Comparison of ENCODE assay signal across 7 mouse cellular contexts in genomic region chr11:78180081-78180761, GRCm38 (mm10). TPM values are rescaled to one million over a fixed set of nuclear protein-coding genes. Genes with fewer than 3 reads are reported as not detected.
DNase-seq lines count a peak whose midpoint lies in the region; ATAC-seq and TF ChIP-seq lines count a peak whose summit lies in the region.

No protein-coding gene starts in this region.

- H3K4me3 ChIP-seq in hindbrain, embryonic 12.5 days: no peak overlapping the region
- no peak overlapping the region for H3K4me3 ChIP-seq in hindbrain, embryonic 14.5 days (replicated peaks; ENCODE audit: low read length)
- H3K4me3 ChIP-seq in E14TG2a.4 (replicated peaks; ENCODE audit: low read length): peak overlapping the region; percentile 99
- peak overlapping the region; percentile 6 for H3K4me3 ChIP-seq in embryonic facial prominence, embryonic 11.5 days (ENCODE audit: low read depth, low read length)
- H3K4me3 ChIP-seq in liver, embryonic 14.5 days (ENCODE audit: insufficient read depth in 1 of 2, low read depth in 2 of 2, low read length in 2 of 2): peak overlapping the region; percentile 85 to 86

- DNase-seq in hindbrain, embryonic 14.5 days (ENCODE audit: low spot score): no peak
- no peak for DNase-seq in embryonic facial prominence, embryonic 11.5 days (ENCODE audit: low spot score)
- no peak for DNase-seq in liver, embryonic 14.5 days (ENCODE audit: low read depth in 3 of 3, low spot score in 3 of 3)
- DNase-seq in urinary bladder, postnatal 10 days (ENCODE audit: low spot score): no peak
- no peak for DNase-seq in spleen, postnatal 14 days (ENCODE audit: low spot score in 2 of 2)

- WGBS in hindbrain, embryonic 12.5 days: 76% methylated on average over 6 of the region's 6 CpGs
- 80% methylated on average over 6 of the region's 6 CpGs for WGBS in hindbrain, embryonic 14.5 days
- 77% methylated on average over 6 of the region's 6 CpGs for WGBS in embryonic facial prominence, embryonic 11.5 days
- 27% methylated on average over 6 of the region's 6 CpGs for WGBS in liver, embryonic 14.5 days (ENCODE audit: insufficient replicate concordance)

- H3K27me3 ChIP-seq in hindbrain, embryonic 12.5 days: no peaks in the 10 kb centered on the region
- peaks cover 5% of the 10 kb centered on the region; the same call in 1 of the 2 replicates for H3K27me3 ChIP-seq in hindbrain, embryonic 14.5 days (ENCODE audit: control insufficient read depth, insufficient read depth, low read length)
- H3K27me3 ChIP-seq in E14TG2a.4 (ENCODE audit: insufficient read depth, low read length): no peaks in the 10 kb centered on the region
- no peaks in the 10 kb centered on the region for H3K27me3 ChIP-seq in embryonic facial prominence, embryonic 11.5 days (ENCODE audit: control insufficient read depth, insufficient read depth, low read length)
- no peaks in the 10 kb centered on the region for H3K27me3 ChIP-seq in liver, embryonic 14.5 days (ENCODE audit: control insufficient read depth, insufficient read depth, low read length)

- ATAC-seq in hindbrain, embryonic 12.5 days (ENCODE audit: low FRiP score): no peak
- ATAC-seq in hindbrain, embryonic 14.5 days (ENCODE audit: low FRiP score): no peak
- ATAC-seq in embryonic facial prominence, embryonic 11.5 days (replicated peaks; ENCODE audit: insufficient number of reproducible peaks, low FRiP score, low TSS enrichment, low read depth): no peak
- no peak for ATAC-seq in liver, embryonic 14.5 days (ENCODE audit: insufficient read depth)

- H3K4me2 ChIP-seq in hindbrain, embryonic 12.5 days (replicated peaks): peak overlapping the region; percentile 90; the same call in 1 of the 2 replicates
- H3K4me2 ChIP-seq in hindbrain, embryonic 14.5 days (replicated peaks): no peak overlapping the region
- peak overlapping the region; percentile 13; the same call in 1 of the 2 replicates for H3K4me2 ChIP-seq in embryonic facial prominence, embryonic 11.5 days (ENCODE audit: low read depth, low read length)
- H3K4me2 ChIP-seq in liver, embryonic 14.5 days (ENCODE audit: low read depth): peak overlapping the region; percentile 99

- no peak overlapping the region for H3K27ac ChIP-seq in hindbrain, embryonic 12.5 days
- no peak overlapping the region for H3K27ac ChIP-seq in hindbrain, embryonic 14.5 days
- H3K27ac ChIP-seq in embryonic facial prominence, embryonic 11.5 days (replicated peaks; ENCODE audit: low read depth, low read length): peak overlapping the region; percentile 28; the same call in 1 of the 2 replicates
- peak overlapping the region; percentile 96 for H3K27ac ChIP-seq in liver, embryonic 14.5 days

- H3K9me3 ChIP-seq in hindbrain, embryonic 12.5 days (replicated peaks): no peaks in the 10 kb centered on the region
- no peaks in the 10 kb centered on the region for H3K9me3 ChIP-seq in hindbrain, embryonic 14.5 days (ENCODE audit: control insufficient read depth, low read length)
- H3K9me3 ChIP-seq in E14TG2a.4 (ENCODE audit: low read length): no peaks in the 10 kb centered on the region
- H3K9me3 ChIP-seq in embryonic facial prominence, embryonic 11.5 days (replicated peaks; ENCODE audit: control insufficient read depth, low read length): no peaks in the 10 kb centered on the region
- no peaks in the 10 kb centered on the region for H3K9me3 ChIP-seq in liver, embryonic 14.5 days (ENCODE audit: control insufficient read depth, low read length)

- H3K36me3 ChIP-seq in hindbrain, embryonic 12.5 days: peaks cover 22% of the 10 kb centered on the region
- peaks cover 34% of the 10 kb centered on the region for H3K36me3 ChIP-seq in hindbrain, embryonic 14.5 days (replicated peaks; ENCODE audit: control insufficient read depth, insufficient read depth)
- H3K36me3 ChIP-seq in E14TG2a.4 (ENCODE audit: insufficient read depth, low read length): peaks cover 41% of the 10 kb centered on the region
- peaks cover 16% of the 10 kb centered on the region for H3K36me3 ChIP-seq in embryonic facial prominence, embryonic 11.5 days (replicated peaks; ENCODE audit: control insufficient read depth, insufficient read depth, low read depth, low read length)
- H3K36me3 ChIP-seq in liver, embryonic 14.5 days (replicated peaks; ENCODE audit: control insufficient read depth, insufficient read depth, low read depth): peaks cover 34% of the 10 kb centered on the region

- H3K4me1 ChIP-seq in hindbrain, embryonic 12.5 days: peaks cover 58% of the 10 kb centered on the region
- peaks cover 42% of the 10 kb centered on the region for H3K4me1 ChIP-seq in hindbrain, embryonic 14.5 days (replicated peaks; ENCODE audit: control insufficient read depth, insufficient read depth, low read length)
- peaks cover 56% of the 10 kb centered on the region for H3K4me1 ChIP-seq in E14TG2a.4 (replicated peaks; ENCODE audit: low read depth, low read length)
- H3K4me1 ChIP-seq in embryonic facial prominence, embryonic 11.5 days (ENCODE audit: control insufficient read depth, insufficient read depth, low read length): peaks cover 7% of the 10 kb centered on the region; the same call in 1 of the 2 replicates
- peaks cover 16 to 28% of the 10 kb centered on the region in 2 experiments for H3K4me1 ChIP-seq in liver, embryonic 14.5 days (replicated peaks; ENCODE audit: control insufficient read depth in 2 of 2, insufficient read depth in 2 of 2, low read length in 1 of 2)

- no peak overlapping the region for H3K9ac ChIP-seq in hindbrain, embryonic 12.5 days
- no peak overlapping the region for H3K9ac ChIP-seq in hindbrain, embryonic 14.5 days
- no peak overlapping the region; the same call in none of the 2 replicates for H3K9ac ChIP-seq in embryonic facial prominence, embryonic 11.5 days (replicated peaks; ENCODE audit: low read length)
- H3K9ac ChIP-seq in liver, embryonic 14.5 days (replicated peaks): peak overlapping the region; percentile 99

- TF ChIP-seq CTCF in E14TG2a.4 (conservative IDR thresholded peaks at IDR 0.05; ENCODE audit: low read length): no peak
- TF ChIP-seq CTCF in liver, embryonic 14.5 days (IDR thresholded peaks at IDR 0.05; ENCODE audit: low read depth): no peak

- no peak for TF ChIP-seq EP300 in liver, embryonic 14.5 days (IDR thresholded peaks at IDR 0.05; ENCODE audit: low read depth)

RNA-seq across cellular contexts. Expression of gene Rpl23a, which starts 3.2 kb away (rescaled TPM):
- 894 and 983 TPM in 2 replicates for polyA plus RNA-seq in hindbrain, embryonic 12.5 days (2016; fragmentation: Nextera tagmentation; extraction: Ambion mirVana)
- 880 and 1,029 TPM in 2 replicates for polyA plus RNA-seq in hindbrain, embryonic 14.5 days (2014; fragmentation: Nextera tagmentation; extraction: Ambion mirVana)
- 1,340 and 1,370 TPM in 2 replicates for polyA plus RNA-seq in embryonic facial prominence, embryonic 11.5 days (2014; fragmentation: Nextera tagmentation; extraction: Ambion mirVana)
- polyA plus RNA-seq in liver, embryonic 14.5 days (2012; rRNA removed): 628 and 1,347 TPM in 2 replicates
- 1,087 and 1,100 TPM in 2 replicates for polyA plus RNA-seq in liver, embryonic 14.5 days (2014; fragmentation: Nextera tagmentation; extraction: Ambion mirVana)

RNA-seq across cellular contexts. Expression of gene Tlcd1, which starts 3.7 kb away (rescaled TPM):
- 9.4 and 10.2 TPM in 2 replicates for polyA plus RNA-seq in hindbrain, embryonic 12.5 days (2016; fragmentation: Nextera tagmentation; extraction: Ambion mirVana)
- 13.4 and 16.6 TPM in 2 replicates for polyA plus RNA-seq in hindbrain, embryonic 14.5 days (2014; fragmentation: Nextera tagmentation; extraction: Ambion mirVana)
- polyA plus RNA-seq in embryonic facial prominence, embryonic 11.5 days (2014; fragmentation: Nextera tagmentation; extraction: Ambion mirVana): 8.9 and 10.9 TPM in 2 replicates
- polyA plus RNA-seq in liver, embryonic 14.5 days (2012; rRNA removed): 47.4 and 69.6 TPM in 2 replicates
- polyA plus RNA-seq in liver, embryonic 14.5 days (2014; fragmentation: Nextera tagmentation; extraction: Ambion mirVana): 44.9 and 50.5 TPM in 2 replicates

RNA-seq across cellular contexts. Expression of gene Nek8, which starts 3.7 kb away (rescaled TPM):
- 10.7 and 12.9 TPM in 2 replicates for polyA plus RNA-seq in hindbrain, embryonic 12.5 days (2016; fragmentation: Nextera tagmentation; extraction: Ambion mirVana)
- polyA plus RNA-seq in hindbrain, embryonic 14.5 days (2014; fragmentation: Nextera tagmentation; extraction: Ambion mirVana): 4.6 and 6.0 TPM in 2 replicates
- polyA plus RNA-seq in embryonic facial prominence, embryonic 11.5 days (2014; fragmentation: Nextera tagmentation; extraction: Ambion mirVana): 8.6 and 8.9 TPM in 2 replicates
- 9.8 and 10.6 TPM in 2 replicates for polyA plus RNA-seq in liver, embryonic 14.5 days (2012; rRNA removed)
- 7.4 and 7.8 TPM in 2 replicates for polyA plus RNA-seq in liver, embryonic 14.5 days (2014; fragmentation: Nextera tagmentation; extraction: Ambion mirVana)

RNA-seq across cellular contexts. Expression of gene Rab34, which starts 8.0 kb away (rescaled TPM):
- polyA plus RNA-seq in hindbrain, embryonic 12.5 days (2016; fragmentation: Nextera tagmentation; extraction: Ambion mirVana): 75.2 and 81.0 TPM in 2 replicates
- 46.4 and 53.2 TPM in 2 replicates for polyA plus RNA-seq in hindbrain, embryonic 14.5 days (2014; fragmentation: Nextera tagmentation; extraction: Ambion mirVana)
- 139 and 140 TPM in 2 replicates for polyA plus RNA-seq in embryonic facial prominence, embryonic 11.5 days (2014; fragmentation: Nextera tagmentation; extraction: Ambion mirVana)
- 7.1 and 7.7 TPM in 2 replicates for polyA plus RNA-seq in liver, embryonic 14.5 days (2012; rRNA removed)
- polyA plus RNA-seq in liver, embryonic 14.5 days (2014; fragmentation: Nextera tagmentation; extraction: Ambion mirVana): 11.3 and 12.4 TPM in 2 replicates

RNA-seq across cellular contexts. Expression of gene Proca1, which starts 13.0 kb away (rescaled TPM):
- polyA plus RNA-seq in hindbrain, embryonic 12.5 days (2016; fragmentation: Nextera tagmentation; extraction: Ambion mirVana): 2.8 and 3.0 TPM in 2 replicates
- 1.4 and 2.9 TPM in 2 replicates for polyA plus RNA-seq in hindbrain, embryonic 14.5 days (2014; fragmentation: Nextera tagmentation; extraction: Ambion mirVana)
- polyA plus RNA-seq in embryonic facial prominence, embryonic 11.5 days (2014; fragmentation: Nextera tagmentation; extraction: Ambion mirVana): 1.2 and 1.7 TPM in 2 replicates
- 0.08 and 0.16 TPM in 2 replicates for polyA plus RNA-seq in liver, embryonic 14.5 days (2012; rRNA removed)
- polyA plus RNA-seq in liver, embryonic 14.5 days (2014; fragmentation: Nextera tagmentation; extraction: Ambion mirVana): 0.23 TPM in 1 of 2 replicates, not detected in the other

Comparison
In these comparisons a context has a peak if more than half of its experiments do, and no peak if none do; other contexts are left out.
1. H3K27ac ChIP-seq: peak in embryonic facial prominence, embryonic 11.5 days (single experiment) and liver, embryonic 14.5 days (single experiment); none in hindbrain, embryonic 12.5 days (single experiment) and hindbrain, embryonic 14.5 days (single experiment).
2. H3K4me3 ChIP-seq: peak in E14TG2a.4 (single experiment), embryonic facial prominence, embryonic 11.5 days (single experiment) and liver, embryonic 14.5 days (2 of 2); none in hindbrain, embryonic 12.5 days (single experiment) and hindbrain, embryonic 14.5 days (single experiment).